Mouse (Mus musculus) liver, adult 2 months (tissue): ENCODE data around the gene Dop1a. TPM values are rescaled to one million over a fixed set of nuclear protein-coding genes. Genes with fewer than 3 reads are reported as not detected.

Experiments used
- DNase-seq: peaks from one replicate; pipeline ENCODE4 v3.0.0-alpha.2; 2011; ENCODE audit warnings: low read depth, low spot score; ENCODE audit errors: extremely low read depth
- H3K27ac ChIP-seq: fragments of 200-500 bp; replicated peaks from 2 replicates; pipeline ENCODE4 v1.5.1; 2012; ENCODE audit warnings: low read depth, mild to moderate bottlenecking, control low read depth, inconsistent platforms, low read length; ENCODE audit not compliant: insufficient read depth
- H3K27me3 ChIP-seq: fragments of 200-500 bp; 2 replicates; pipeline ENCODE4 v1.6.1; 2012; ENCODE audit warnings: mild to moderate bottlenecking, moderate library complexity, low read length, inconsistent platforms; ENCODE audit not compliant: control insufficient read depth, insufficient read depth
- H3K36me3 ChIP-seq: fragments of 200-500 bp; 2 replicates; pipeline ENCODE4 v1.6.1; 2012; ENCODE audit warnings: low read length, inconsistent platforms; ENCODE audit not compliant: control insufficient read depth, insufficient read depth
- H3K4me1 ChIP-seq: fragments of 200-500 bp; 2 replicates; pipeline ENCODE4 v1.6.1; 2011; ENCODE audit warnings: low read length; ENCODE audit not compliant: control insufficient read depth, insufficient read depth
- H3K4me3 ChIP-seq: fragments of 200-500 bp; 2 replicates; pipeline ENCODE4 v1.5.1; 2011; ENCODE audit warnings: low read depth, mild to moderate bottlenecking, control low read depth, low read length, moderate library complexity; ENCODE audit not compliant: insufficient read depth
- H3K79me2 ChIP-seq: fragments of 200-500 bp; 2 replicates; pipeline ENCODE4 v1.6.1; 2012; ENCODE audit warnings: inconsistent platforms, mild to moderate bottlenecking, low read length, moderate library complexity; ENCODE audit not compliant: control insufficient read depth, insufficient read depth
- H3K9ac ChIP-seq: fragments of 200-500 bp; 2 replicates; pipeline ENCODE4 v1.6.1; 2012; ENCODE audit warnings: low read depth, mild to moderate bottlenecking, control low read depth, inconsistent platforms, low read length
- CTCF ChIP-seq: fragments of 200-500 bp; IDR thresholded peaks from 2 replicates; pipeline ENCODE4 v1.5.1; 2011; ENCODE audit warnings: low read depth, low read length, control low read depth
- POLR2A ChIP-seq: fragments of 200-500 bp; IDR thresholded peaks from 2 replicates; pipeline ENCODE4 v1.6.1; 2011; ENCODE audit warnings: low read length, control low read depth; ENCODE audit not compliant: insufficient read depth; ENCODE audit errors: extremely low read depth
- WGBS: fragments of 180-500 bp; shearing (Covaris S2); methylation state at CpG from one replicate; pipeline ENCODE4 v1.1.7; 2018; 5-methylcytosine and 5-hydroxymethylcytosine counted together
- polyA plus RNA-seq: library from polyadenylated mRNA; depleted of rRNA; stranded (reverse); fragments of >200 nt; gene quantifications from 2 replicates; pipeline ENCODE4 v1.2.3, GENCODE M21; 2012
- total RNA-seq: library from RNA; depleted of rRNA; stranded (reverse); fragments of >200 nt; gene quantifications from 2 replicates; pipeline ENCODE4 v1.2.3, GENCODE M21; 2014

The Dop1a gene
- total and polyA plus RNA-seq, 2 experiments: 5.9 to 25.9 TPM

- Histone ChIP-seq H3K27me3 (no peaks in the 10 kb centered on the region), H3K4me3 (no peak overlapping the region), H3K9ac (no peak overlapping the region), H3K27ac (0 out of 2 replicates have a peak overlapping the region, but pooled peaks have one; percentile 36), H3K79me2 (peaks cover 11% of the 10 kb centered on the region; the same call in 1 of the 2 replicates), H3K36me3 (no peaks in the 10 kb centered on the region), H3K4me1 (no peaks in the 10 kb centered on the region; the same call in 1 of the 2 replicates)
- 72% methylated on average over 5 of the region's 5 CpGs for WGBS
- no peak for TF ChIP-seq CTCF
- no peak for TF ChIP-seq POLR2A
- peak; percentile 24 for DNase-seq
These were observed 11.6 kb downstream of the Dop1a start for GRCm38 (mm10) chr9:86478414-86479093.

- H3K36me3 ChIP-seq: peaks cover 2% of the 10 kb centered on the region; the same call in 1 of the 2 replicates
- H3K4me1 ChIP-seq: no peaks in the 10 kb centered on the region
- H3K27ac ChIP-seq: no peak overlapping the region
- no peak overlapping the region for H3K4me3 ChIP-seq
- WGBS: 54% methylated on average over 1 of the region's 1 CpGs
- H3K9ac ChIP-seq: no peak overlapping the region
- no peaks in the 10 kb centered on the region for H3K27me3 ChIP-seq
- peak; percentile 62 for DNase-seq
- TF ChIP-seq POLR2A: no peak
- TF ChIP-seq CTCF: no peak
- peaks cover 3% of the 10 kb centered on the region; the same call in 1 of the 2 replicates for H3K79me2 ChIP-seq
These were observed 15.3 kb downstream of the Dop1a start for GRCm38 (mm10) chr9:86482236-86482635.

GRCm38 (mm10) chr9:86491740-86492139 lies 24.8 kb downstream of the Dop1a start:
- WGBS: 98% methylated on average over 2 of the region's 2 CpGs
- Histone ChIP-seq H3K4me1 (no peaks in the 10 kb centered on the region), H3K27ac (no peak overlapping the region), H3K36me3 (peaks cover 35% of the 10 kb centered on the region), H3K4me3 (no peak overlapping the region), H3K79me2 (no peaks in the 10 kb centered on the region), H3K27me3 (no peaks in the 10 kb centered on the region), H3K9ac (no peak overlapping the region)
- TF ChIP-seq POLR2A: no peak
- no peak for TF ChIP-seq CTCF
- DNase-seq: no peak

GRCm38 (mm10) chr9:86496261-86496660 lies 29.3 kb downstream of the Dop1a start:
- no peak for DNase-seq
- 97% methylated on average over 4 of the region's 4 CpGs for WGBS
- Histone ChIP-seq H3K27ac (no peak overlapping the region), H3K36me3 (peaks cover 31% of the 10 kb centered on the region), H3K4me1 (no peaks in the 10 kb centered on the region), H3K79me2 (no peaks in the 10 kb centered on the region), H3K9ac (no peak overlapping the region), H3K4me3 (no peak overlapping the region), H3K27me3 (no peaks in the 10 kb centered on the region)
- TF ChIP-seq POLR2A (no peak), CTCF (no peak)

- 96% methylated on average over 3 of the region's 3 CpGs for WGBS
- Histone ChIP-seq H3K9ac (no peak overlapping the region), H3K79me2 (no peaks in the 10 kb centered on the region), H3K4me3 (no peak overlapping the region), H3K27me3 (no peaks in the 10 kb centered on the region), H3K27ac (no peak overlapping the region), H3K36me3 (peaks cover 29% of the 10 kb centered on the region), H3K4me1 (no peaks in the 10 kb centered on the region)
- DNase-seq: no peak
- TF ChIP-seq CTCF (no peak), POLR2A (no peak)
These were observed 32.1 kb downstream of the Dop1a start for GRCm38 (mm10) chr9:86499083-86499482.

- WGBS: 94% methylated on average over 4 of the region's 4 CpGs
- H3K27ac ChIP-seq: no peak overlapping the region
- no peaks in the 10 kb centered on the region for H3K4me1 ChIP-seq
- DNase-seq: no peak
- H3K36me3 ChIP-seq: peaks cover 47% of the 10 kb centered on the region
- TF ChIP-seq CTCF (no peak), POLR2A (no peak)
- H3K4me3 ChIP-seq: no peak overlapping the region
- H3K27me3 ChIP-seq: no peaks in the 10 kb centered on the region
- H3K9ac ChIP-seq: no peak overlapping the region
- H3K79me2 ChIP-seq: no peaks in the 10 kb centered on the region
These were observed 40.5 kb downstream of the Dop1a start for GRCm38 (mm10) chr9:86507437-86507836.
